Mouse (Mus musculus): ENCODE results near the gene Erc1. TPM values are rescaled to one million over a fixed set of nuclear protein-coding genes. Genes with fewer than 3 reads are reported as not detected.

Erc1 gene
- polyA plus RNA-seq, 1 experiment from 2014 or later, result 20.9 TPM

- Histone ChIP-seq H3K4me3 (ENCODE audit: low read depth, low read length) (no peak overlapping the region), H3K9ac (ENCODE audit: low read length) (no peak overlapping the region), H3K9me3 (ENCODE audit: control insufficient read depth, low read length) (no peaks in the 10 kb centered on the region), H3K4me1 (replicated peaks; ENCODE audit: control insufficient read depth, insufficient read depth, low read length) (peaks cover 6% of the 10 kb centered on the region), H3K36me3 (ENCODE audit: control insufficient read depth, insufficient read depth, low read length) (no peaks in the 10 kb centered on the region), H3K27ac (ENCODE audit: low read depth) (no peak overlapping the region), H3K4me2 (ENCODE audit: low read length) (no peak overlapping the region), H3K27me3 (replicated peaks; ENCODE audit: control insufficient read depth, insufficient read depth, low read length) (no peaks in the 10 kb centered on the region)
- 55% methylated on average over 2 of the region's 2 CpGs for WGBS
- ATAC-seq (replicated peaks; ENCODE audit: low FRiP score, low TSS enrichment, low read depth) (peak; percentile 81), DNase-seq (ENCODE audit: low spot score) (no peak)
These were observed 205.2 kb downstream of the Erc1 start for GRCm38 (mm10) chr6:119642718-119643117.

- ATAC-seq (replicated peaks; ENCODE audit: low FRiP score, low TSS enrichment, low read depth) (no peak), DNase-seq (ENCODE audit: low spot score) (no peak)
- Histone ChIP-seq H3K36me3 (ENCODE audit: control insufficient read depth, insufficient read depth, low read length) (no peaks in the 10 kb centered on the region), H3K27ac (ENCODE audit: low read depth) (no peak overlapping the region), H3K9ac (ENCODE audit: low read length) (no peak overlapping the region), H3K9me3 (ENCODE audit: control insufficient read depth, low read length) (no peaks in the 10 kb centered on the region), H3K4me2 (ENCODE audit: low read length) (no peak overlapping the region), H3K4me3 (ENCODE audit: low read depth, low read length) (no peak overlapping the region), H3K4me1 (replicated peaks; ENCODE audit: control insufficient read depth, insufficient read depth, low read length) (no peaks in the 10 kb centered on the region), H3K27me3 (replicated peaks; ENCODE audit: control insufficient read depth, insufficient read depth, low read length) (no peaks in the 10 kb centered on the region)
- WGBS, result 52% methylated on average over 2 of the region's 2 CpGs
These were observed 212.3 kb downstream of the Erc1 start for GRCm38 (mm10) chr6:119635629-119636028.

GRCm38 (mm10) chr6:119630622-119631021, 217.3 kb downstream of the Erc1 start:
- H3K36me3 ChIP-seq (ENCODE audit: control insufficient read depth, insufficient read depth, low read length), result peaks cover 5% of the 10 kb centered on the region; the same call in 1 of the 2 replicates
- WGBS, result 81% methylated on average over 3 of the region's 3 CpGs
- DNase-seq (ENCODE audit: low spot score) (no peak), ATAC-seq (replicated peaks; ENCODE audit: low FRiP score, low TSS enrichment, low read depth) (no peak)
- H3K27me3 ChIP-seq (replicated peaks; ENCODE audit: control insufficient read depth, insufficient read depth, low read length), result no peaks in the 10 kb centered on the region
- H3K4me2 ChIP-seq (ENCODE audit: low read length), result no peak overlapping the region
- no peak overlapping the region for H3K27ac ChIP-seq (ENCODE audit: low read depth)
- H3K9ac ChIP-seq (ENCODE audit: low read length), result no peak overlapping the region
- H3K4me1 ChIP-seq (replicated peaks; ENCODE audit: control insufficient read depth, insufficient read depth, low read length), result no peaks in the 10 kb centered on the region
- no peak overlapping the region for H3K4me3 ChIP-seq (ENCODE audit: low read depth, low read length)
- H3K9me3 ChIP-seq (ENCODE audit: control insufficient read depth, low read length), result no peaks in the 10 kb centered on the region

- DNase-seq (ENCODE audit: low spot score) (no peak), ATAC-seq (replicated peaks; ENCODE audit: low FRiP score, low TSS enrichment, low read depth) (no peak)
- 81% methylated on average over 2 of the region's 2 CpGs for WGBS
- Histone ChIP-seq H3K4me1 (replicated peaks; ENCODE audit: control insufficient read depth, insufficient read depth, low read length) (no peaks in the 10 kb centered on the region), H3K36me3 (ENCODE audit: control insufficient read depth, insufficient read depth, low read length) (no peaks in the 10 kb centered on the region), H3K4me3 (ENCODE audit: low read depth, low read length) (no peak overlapping the region), H3K27me3 (replicated peaks; ENCODE audit: control insufficient read depth, insufficient read depth, low read length) (no peaks in the 10 kb centered on the region), H3K27ac (ENCODE audit: low read depth) (no peak overlapping the region), H3K9ac (ENCODE audit: low read length) (no peak overlapping the region), H3K9me3 (ENCODE audit: control insufficient read depth, low read length) (no peaks in the 10 kb centered on the region), H3K4me2 (ENCODE audit: low read length) (no peak overlapping the region)
These were observed 246.6 kb downstream of the Erc1 start for GRCm38 (mm10) chr6:119601379-119601778.

- H3K4me3 ChIP-seq (ENCODE audit: low read depth, low read length), result no peak overlapping the region
- DNase-seq (ENCODE audit: low spot score) (no peak), ATAC-seq (replicated peaks; ENCODE audit: low FRiP score, low TSS enrichment, low read depth) (no peak)
- no peaks in the 10 kb centered on the region for H3K36me3 ChIP-seq (ENCODE audit: control insufficient read depth, insufficient read depth, low read length)
- H3K4me1 ChIP-seq (replicated peaks; ENCODE audit: control insufficient read depth, insufficient read depth, low read length), result no peaks in the 10 kb centered on the region
- no peak overlapping the region for H3K27ac ChIP-seq (ENCODE audit: low read depth)
- WGBS, result 90% methylated on average over 4 of the region's 4 CpGs
- no peak overlapping the region for H3K9ac ChIP-seq (ENCODE audit: low read length)
- no peak overlapping the region for H3K4me2 ChIP-seq (ENCODE audit: low read length)
- no peaks in the 10 kb centered on the region for H3K9me3 ChIP-seq (ENCODE audit: control insufficient read depth, low read length)
- no peaks in the 10 kb centered on the region for H3K27me3 ChIP-seq (replicated peaks; ENCODE audit: control insufficient read depth, insufficient read depth, low read length)
These were observed 252.5 kb downstream of the Erc1 start for GRCm38 (mm10) chr6:119595440-119595839.

- Histone ChIP-seq H3K27ac (ENCODE audit: low read depth) (no peak overlapping the region), H3K4me2 (ENCODE audit: low read length) (no peak overlapping the region), H3K9ac (ENCODE audit: low read length) (no peak overlapping the region), H3K4me1 (replicated peaks; ENCODE audit: control insufficient read depth, insufficient read depth, low read length) (peaks cover 3% of the 10 kb centered on the region; the same call in 1 of the 2 replicates), H3K36me3 (ENCODE audit: control insufficient read depth, insufficient read depth, low read length) (no peaks in the 10 kb centered on the region), H3K9me3 (ENCODE audit: control insufficient read depth, low read length) (no peaks in the 10 kb centered on the region), H3K27me3 (replicated peaks; ENCODE audit: control insufficient read depth, insufficient read depth, low read length) (no peaks in the 10 kb centered on the region), H3K4me3 (ENCODE audit: low read depth, low read length) (no peak overlapping the region)
- 71% methylated on average over 2 of the region's 2 CpGs for WGBS
- ATAC-seq (replicated peaks; ENCODE audit: low FRiP score, low TSS enrichment, low read depth) (no peak), DNase-seq (ENCODE audit: low spot score) (peak; percentile 33)
These were observed 257.1 kb downstream of the Erc1 start for GRCm38 (mm10) chr6:119590872-119591271.

GRCm38 (mm10) chr6:119587897-119588296, 260.1 kb downstream of the Erc1 start:
- Histone ChIP-seq H3K9ac (ENCODE audit: low read length) (no peak overlapping the region), H3K4me3 (ENCODE audit: low read depth, low read length) (no peak overlapping the region), H3K4me2 (ENCODE audit: low read length) (no peak overlapping the region), H3K4me1 (replicated peaks; ENCODE audit: control insufficient read depth, insufficient read depth, low read length) (peaks cover 12% of the 10 kb centered on the region; the same call in 1 of the 2 replicates), H3K36me3 (ENCODE audit: control insufficient read depth, insufficient read depth, low read length) (no peaks in the 10 kb centered on the region), H3K27ac (ENCODE audit: low read depth) (no peak overlapping the region), H3K27me3 (replicated peaks; ENCODE audit: control insufficient read depth, insufficient read depth, low read length) (no peaks in the 10 kb centered on the region), H3K9me3 (ENCODE audit: control insufficient read depth, low read length) (no peaks in the 10 kb centered on the region)
- 81% methylated on average over 2 of the region's 2 CpGs for WGBS
- DNase-seq (ENCODE audit: low spot score) (peak; percentile 16), ATAC-seq (replicated peaks; ENCODE audit: low FRiP score, low TSS enrichment, low read depth) (no peak)

GRCm38 (mm10) chr6:119587454-119587853, 260.5 kb downstream of the Erc1 start:
- Histone ChIP-seq H3K27me3 (replicated peaks; ENCODE audit: control insufficient read depth, insufficient read depth, low read length) (no peaks in the 10 kb centered on the region), H3K4me2 (ENCODE audit: low read length) (no peak overlapping the region), H3K9me3 (ENCODE audit: control insufficient read depth, low read length) (no peaks in the 10 kb centered on the region), H3K4me3 (ENCODE audit: low read depth, low read length) (no peak overlapping the region), H3K36me3 (ENCODE audit: control insufficient read depth, insufficient read depth, low read length) (no peaks in the 10 kb centered on the region), H3K9ac (ENCODE audit: low read length) (no peak overlapping the region), H3K27ac (ENCODE audit: low read depth) (no peak overlapping the region), H3K4me1 (replicated peaks; ENCODE audit: control insufficient read depth, insufficient read depth, low read length) (peaks cover 12% of the 10 kb centered on the region; the same call in 1 of the 2 replicates)
- ATAC-seq (replicated peaks; ENCODE audit: low FRiP score, low TSS enrichment, low read depth) (no peak), DNase-seq (ENCODE audit: low spot score) (no peak)

- Histone ChIP-seq H3K27ac (ENCODE audit: low read depth) (no peak overlapping the region), H3K9ac (ENCODE audit: low read length) (no peak overlapping the region), H3K27me3 (replicated peaks; ENCODE audit: control insufficient read depth, insufficient read depth, low read length) (no peaks in the 10 kb centered on the region), H3K4me3 (ENCODE audit: low read depth, low read length) (no peak overlapping the region), H3K4me2 (ENCODE audit: low read length) (no peak overlapping the region), H3K4me1 (replicated peaks; ENCODE audit: control insufficient read depth, insufficient read depth, low read length) (peaks cover 12% of the 10 kb centered on the region; the same call in 1 of the 2 replicates), H3K36me3 (ENCODE audit: control insufficient read depth, insufficient read depth, low read length) (no peaks in the 10 kb centered on the region), H3K9me3 (ENCODE audit: control insufficient read depth, low read length) (no peaks in the 10 kb centered on the region)
- WGBS, result 75% methylated on average over 5 of the region's 5 CpGs
- ATAC-seq (replicated peaks; ENCODE audit: low FRiP score, low TSS enrichment, low read depth), result no peak
- DNase-seq (ENCODE audit: low spot score), result no peak
These were observed 262.2 kb downstream of the Erc1 start for GRCm38 (mm10) chr6:119585652-119586375.
